Mouse (Mus musculus) embryonic facial prominence, embryonic 15.5 days (tissue): ENCODE data around the gene S1pr1. TPM values are rescaled to one million over a fixed set of nuclear protein-coding genes. Genes with fewer than 3 reads are reported as not detected.

Experiments
- ATAC-seq: fragments of 200-750 bp; cut with Nextera tagmentation; 2 replicates; pipeline ENCODE4 v1.8.0; 2017; ENCODE audit warnings: low read depth, moderate TSS enrichment; ENCODE audit not compliant: insufficient number of reproducible peaks, low FRiP score, low TSS enrichment
- H3K27ac ChIP-seq: fragments of 300-500 bp; sonication (generic); replicated peaks from 2 replicates; pipeline ENCODE4 v1.5.1; 2015; ENCODE audit warnings: mild to moderate bottlenecking, inconsistent platforms
- H3K27me3 ChIP-seq: fragments of 300-500 bp; sonication (generic); 2 replicates; pipeline ENCODE4 v1.6.1; 2015; ENCODE audit warnings: inconsistent platforms
- H3K36me3 ChIP-seq: fragments of 300-500 bp; sonication (generic); 2 replicates; pipeline ENCODE4 v1.6.1; 2015; ENCODE audit warnings: mild to moderate bottlenecking, inconsistent platforms
- H3K4me1 ChIP-seq: fragments of 300-500 bp; sonication (generic); 2 replicates; pipeline ENCODE4 v1.6.1; 2015; ENCODE audit warnings: inconsistent platforms
- H3K4me2 ChIP-seq: fragments of 300-500 bp; sonication (generic); replicated peaks from 2 replicates; pipeline ENCODE4 v1.6.1; 2015; ENCODE audit warnings: mild to moderate bottlenecking, inconsistent platforms
- H3K4me3 ChIP-seq: fragments of 300-500 bp; sonication (generic); replicated peaks from 2 replicates; pipeline ENCODE4 v1.5.1; 2015; ENCODE audit warnings: mild to moderate bottlenecking, inconsistent platforms
- H3K9ac ChIP-seq: fragments of 300-500 bp; sonication (generic); 2 replicates; pipeline ENCODE4 v1.6.1; 2015; ENCODE audit warnings: inconsistent platforms
- H3K9me3 ChIP-seq: fragments of 300-500 bp; sonication (generic); replicated peaks from 2 replicates; pipeline ENCODE4 v1.6.1; 2016; ENCODE audit warnings: inconsistent platforms
- WGBS: fragments of 180-500 bp; shearing (Covaris S2); methylation state at CpG from one replicate; pipeline ENCODE4 v1.1.7; 2015; 5-methylcytosine and 5-hydroxymethylcytosine counted together
- polyA plus RNA-seq: library from polyadenylated mRNA; unstranded; fragments of >200 nt; fragmentation: Nextera tagmentation; extraction: Ambion mirVana; gene quantifications from 2 replicates; pipeline ENCODE4 v1.2.1, GENCODE M21; 2015

S1pr1 gene
- polyA plus RNA-seq, 1 experiment from 2014 or later: 29.4 TPM

DNA sequence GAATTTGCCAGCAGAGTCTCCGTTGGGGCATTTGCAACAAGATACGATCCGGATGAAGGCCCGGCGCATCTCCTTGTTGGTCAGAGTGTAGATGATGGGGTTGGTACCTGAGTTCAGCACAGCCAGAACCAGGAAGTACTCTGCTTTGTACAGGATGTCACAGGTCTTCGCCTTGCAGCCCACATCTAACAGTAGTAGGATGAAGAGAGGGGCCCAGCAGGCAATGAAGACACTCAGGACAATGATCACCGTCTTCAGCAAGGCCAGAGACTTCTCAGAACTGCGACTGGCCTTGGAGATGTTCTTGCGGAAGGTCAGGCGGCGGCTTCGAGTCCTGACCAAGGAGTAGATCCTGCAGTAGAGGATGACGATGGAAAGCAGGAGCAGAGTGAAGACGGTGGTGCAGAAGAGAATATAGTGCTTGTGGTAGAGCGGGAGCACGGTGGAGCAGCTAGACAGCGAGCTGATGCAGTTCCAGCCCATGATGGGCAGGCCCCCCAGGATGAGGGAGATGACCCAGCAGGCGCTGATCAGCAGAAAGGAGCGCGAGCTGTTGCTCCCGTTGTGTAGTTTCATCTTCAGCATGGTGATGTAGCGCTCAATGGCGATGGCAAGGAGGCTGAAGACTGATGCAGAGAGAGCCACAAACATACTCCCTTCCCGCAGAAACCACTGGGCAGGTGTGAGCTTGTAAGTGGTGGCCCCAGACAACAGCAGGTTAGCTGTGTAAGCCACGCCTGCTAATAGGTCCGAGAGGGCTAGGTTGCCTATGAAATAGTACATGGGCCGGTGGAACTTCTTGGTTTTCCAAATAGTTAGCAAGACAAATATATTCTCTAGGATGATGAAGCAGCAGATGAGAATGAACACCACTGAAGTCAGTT, 2.7 kb downstream of the S1pr1 start:
- Histone ChIP-seq H3K4me3 (peak overlapping the region; percentile 62), H3K9me3 (no peaks in the 10 kb centered on the region), H3K27ac (no peak overlapping the region), H3K4me2 (peak overlapping the region; percentile 82), H3K9ac (no peak overlapping the region), H3K27me3 (no peaks in the 10 kb centered on the region), H3K36me3 (peaks cover 5% of the 10 kb centered on the region; the same call in 1 of the 2 replicates), H3K4me1 (0 out of 2 replicates have a peak, but pooled peaks cover 9% of the 10 kb centered on the region)
- 90% methylated on average over 27 of the region's 27 CpGs for WGBS
- no peak for ATAC-seq

DNA sequence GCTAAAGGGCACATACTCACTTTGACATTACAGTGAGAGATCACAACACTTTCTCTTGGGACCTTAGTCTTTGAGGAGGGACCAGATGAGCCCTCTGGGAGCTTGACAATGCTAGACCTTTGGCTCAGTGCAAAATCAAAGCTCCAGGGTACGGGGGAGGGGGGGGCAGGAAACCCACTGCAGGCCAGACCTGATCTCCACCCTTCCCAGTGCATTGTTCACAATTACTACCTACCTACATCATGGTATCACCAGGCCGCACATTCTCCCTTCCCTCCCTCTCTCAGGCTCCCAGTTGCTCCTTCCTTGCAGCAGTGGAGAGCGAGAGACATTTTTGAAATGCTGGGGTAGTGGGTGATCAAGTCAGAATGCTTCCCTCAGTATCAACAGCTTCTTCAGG, 3.5 kb downstream of the S1pr1 start:
- H3K4me2 ChIP-seq: peak overlapping the region; percentile 82; the same call in 1 of the 2 replicates
- 90% methylated on average over 3 of the region's 3 CpGs for WGBS
- H3K27me3 ChIP-seq: no peaks in the 10 kb centered on the region
- ATAC-seq: no peak
- H3K27ac ChIP-seq: no peak overlapping the region
- 0 out of 2 replicates have a peak, but pooled peaks cover 9% of the 10 kb centered on the region for H3K4me1 ChIP-seq
- H3K4me3 ChIP-seq: no peak overlapping the region
- H3K9ac ChIP-seq: no peak overlapping the region
- H3K9me3 ChIP-seq: no peaks in the 10 kb centered on the region
- H3K36me3 ChIP-seq: peaks cover 5% of the 10 kb centered on the region; the same call in 1 of the 2 replicates

- no peaks in the 10 kb centered on the region for H3K27me3 ChIP-seq
- no peak for ATAC-seq
- H3K27ac ChIP-seq: no peak overlapping the region
- no peaks in the 10 kb centered on the region for H3K9me3 ChIP-seq
- no peak overlapping the region for H3K4me2 ChIP-seq
- peaks cover 5% of the 10 kb centered on the region; the same call in 1 of the 2 replicates for H3K36me3 ChIP-seq
- H3K4me1 ChIP-seq: 0 out of 2 replicates have a peak, but pooled peaks cover 5% of the 10 kb centered on the region
- WGBS: 75% methylated on average over 2 of the region's 2 CpGs
- H3K9ac ChIP-seq: no peak overlapping the region
- H3K4me3 ChIP-seq: no peak overlapping the region
These were observed 4.8 kb downstream of the S1pr1 start for GRCm38 (mm10) chr3:115710051-115710450.

DNA sequence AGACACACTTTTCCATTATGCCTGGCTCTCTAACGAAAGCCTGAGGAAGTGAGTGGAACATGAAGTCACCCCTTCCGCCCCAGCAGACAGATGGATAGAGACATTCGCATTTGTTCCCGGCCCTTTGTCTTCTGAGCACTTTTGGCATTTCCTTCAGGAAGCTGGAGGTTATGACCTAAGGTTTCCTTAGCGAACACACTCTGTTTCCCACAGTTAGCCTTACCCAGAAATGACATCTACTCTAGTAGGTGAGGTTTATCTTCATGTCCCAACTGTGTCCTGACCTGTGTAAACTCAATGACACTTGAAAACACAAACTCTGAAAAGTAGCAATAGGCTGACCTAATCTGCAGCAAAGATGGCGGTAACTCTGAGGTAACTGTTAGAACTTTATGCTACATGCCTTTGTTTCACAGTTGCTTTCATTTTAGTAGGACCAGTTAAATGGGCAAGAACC, 5.7 kb downstream of the S1pr1 start:
- H3K4me1 ChIP-seq: 0 out of 2 replicates have a peak, but pooled peaks cover 5% of the 10 kb centered on the region
- no peak overlapping the region for H3K4me2 ChIP-seq
- 73% methylated on average over 6 of the region's 6 CpGs for WGBS
- no peak overlapping the region for H3K27ac ChIP-seq
- H3K9me3 ChIP-seq: no peaks in the 10 kb centered on the region
- peaks cover 5% of the 10 kb centered on the region; the same call in 1 of the 2 replicates for H3K36me3 ChIP-seq
- no peak for ATAC-seq
- H3K4me3 ChIP-seq: no peak overlapping the region
- no peak overlapping the region for H3K9ac ChIP-seq
- H3K27me3 ChIP-seq: no peaks in the 10 kb centered on the region

- H3K4me1 ChIP-seq: no peaks in the 10 kb centered on the region
- WGBS: 95% methylated on average over 2 of the region's 2 CpGs
- H3K9me3 ChIP-seq: no peaks in the 10 kb centered on the region
- H3K4me2 ChIP-seq: no peak overlapping the region
- no peak overlapping the region for H3K9ac ChIP-seq
- no peak for ATAC-seq
- no peaks in the 10 kb centered on the region for H3K27me3 ChIP-seq
- no peak overlapping the region for H3K4me3 ChIP-seq
- no peak overlapping the region for H3K27ac ChIP-seq
- H3K36me3 ChIP-seq: no peaks in the 10 kb centered on the region
These were observed 8.1 kb downstream of the S1pr1 start for GRCm38 (mm10) chr3:115706736-115707135.

GRCm38 (mm10) chr3:115704254-115704908, 10.5 kb downstream of the S1pr1 start:
- 82% methylated on average over 9 of the region's 9 CpGs for WGBS
- no peaks in the 10 kb centered on the region for H3K36me3 ChIP-seq
- no peaks in the 10 kb centered on the region for H3K4me1 ChIP-seq
- H3K9ac ChIP-seq: no peak overlapping the region
- no peak for ATAC-seq
- H3K4me3 ChIP-seq: no peak overlapping the region
- H3K9me3 ChIP-seq: no peaks in the 10 kb centered on the region
- H3K4me2 ChIP-seq: no peak overlapping the region
- H3K27me3 ChIP-seq: no peaks in the 10 kb centered on the region
- no peak overlapping the region for H3K27ac ChIP-seq

- Histone ChIP-seq H3K36me3 (no peaks in the 10 kb centered on the region), H3K27me3 (no peaks in the 10 kb centered on the region), H3K4me2 (no peak overlapping the region), H3K9me3 (no peaks in the 10 kb centered on the region), H3K4me1 (no peaks in the 10 kb centered on the region), H3K27ac (no peak overlapping the region), H3K9ac (no peak overlapping the region), H3K4me3 (no peak overlapping the region)
- ATAC-seq: no peak
- WGBS: 92% methylated on average over 8 of the region's 8 CpGs
These were observed 11.2 kb downstream of the S1pr1 start for GRCm38 (mm10) chr3:115703720-115704119.

DNA sequence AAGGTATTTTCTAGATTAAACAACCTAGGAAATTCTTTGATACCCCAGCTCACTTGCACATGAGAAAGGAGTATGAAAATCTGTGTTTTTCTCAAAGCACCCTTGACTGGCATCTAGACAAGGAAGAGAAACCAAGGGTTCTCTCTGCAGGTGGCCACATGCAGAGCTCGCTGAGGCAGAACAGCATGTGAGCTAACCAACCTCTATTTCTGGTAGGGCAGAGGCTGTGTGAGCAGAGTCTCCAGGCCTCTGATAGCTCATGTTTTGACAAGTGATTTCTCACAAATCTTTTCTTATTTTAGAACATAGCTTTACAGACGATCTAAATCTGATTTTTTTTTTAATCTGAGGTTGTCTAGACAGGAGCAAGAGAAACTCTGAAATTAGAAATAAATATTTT, 12.8 kb downstream of the S1pr1 start:
- H3K4me1 ChIP-seq: no peaks in the 10 kb centered on the region
- no peak overlapping the region for H3K9ac ChIP-seq
- no peaks in the 10 kb centered on the region for H3K36me3 ChIP-seq
- H3K4me3 ChIP-seq: no peak overlapping the region
- no peak overlapping the region for H3K4me2 ChIP-seq
- no peaks in the 10 kb centered on the region for H3K9me3 ChIP-seq
- no peaks in the 10 kb centered on the region for H3K27me3 ChIP-seq
- WGBS: 50% methylated on average over 2 of the region's 2 CpGs
- no peak for ATAC-seq
- no peak overlapping the region for H3K27ac ChIP-seq

- Histone ChIP-seq H3K4me3 (no peak overlapping the region), H3K27ac (no peak overlapping the region), H3K4me1 (no peaks in the 10 kb centered on the region), H3K27me3 (no peaks in the 10 kb centered on the region), H3K9ac (no peak overlapping the region), H3K4me2 (no peak overlapping the region), H3K36me3 (no peaks in the 10 kb centered on the region), H3K9me3 (no peaks in the 10 kb centered on the region)
- WGBS: 74% methylated on average over 8 of the region's 8 CpGs
- peak; percentile 54; the same call in 1 of the 2 replicates for ATAC-seq
These were observed 19.5 kb downstream of the S1pr1 start for GRCm38 (mm10) chr3:115695194-115695891.

DNA sequence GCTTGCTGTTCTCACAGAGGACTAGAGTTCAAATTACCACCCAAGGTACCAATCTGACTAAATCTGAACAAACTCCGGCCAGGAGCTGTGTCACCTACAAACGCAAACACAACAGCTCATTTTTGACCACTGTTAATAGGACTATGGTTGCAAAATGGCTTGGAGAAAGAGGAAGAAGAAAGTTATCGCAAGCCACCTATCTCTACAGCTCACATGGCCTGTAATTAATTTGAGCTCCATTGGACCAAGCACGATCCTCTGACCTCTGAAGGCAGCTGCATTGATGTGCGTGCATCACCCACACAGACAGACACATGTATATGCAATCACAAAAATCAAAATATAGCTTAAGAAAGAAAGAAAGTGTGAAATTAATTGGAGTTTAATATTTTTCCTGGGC, 20.7 kb downstream of the S1pr1 start:
- no peaks in the 10 kb centered on the region for H3K4me1 ChIP-seq
- H3K27me3 ChIP-seq: no peaks in the 10 kb centered on the region
- no peak overlapping the region for H3K27ac ChIP-seq
- no peak for ATAC-seq
- no peak overlapping the region for H3K4me3 ChIP-seq
- no peak overlapping the region for H3K9ac ChIP-seq
- no peaks in the 10 kb centered on the region for H3K9me3 ChIP-seq
- H3K4me2 ChIP-seq: no peak overlapping the region
- WGBS: 85% methylated on average over 5 of the region's 5 CpGs
- no peaks in the 10 kb centered on the region for H3K36me3 ChIP-seq

DNA sequence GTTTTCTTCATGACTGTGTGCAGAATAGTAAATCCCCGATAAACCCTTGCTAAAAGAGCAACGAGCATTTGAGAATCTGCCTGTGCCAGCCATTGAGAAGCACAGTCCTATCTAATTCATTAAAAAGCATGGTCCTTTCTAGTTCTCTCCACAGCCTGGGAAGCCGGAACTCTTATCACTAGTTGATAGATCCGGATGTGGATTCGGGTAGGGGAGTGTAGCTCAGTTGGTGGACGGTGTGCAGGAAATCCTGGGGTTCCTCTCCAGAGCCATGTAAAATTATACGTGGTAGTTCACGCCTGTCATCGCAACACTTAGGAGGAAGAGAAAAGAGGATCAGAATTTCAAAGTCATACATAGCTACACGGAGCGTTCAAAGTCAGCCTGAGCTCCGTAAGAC, 21.5 kb downstream of the S1pr1 start:
- Histone ChIP-seq H3K9ac (no peak overlapping the region), H3K9me3 (no peaks in the 10 kb centered on the region), H3K4me3 (no peak overlapping the region), H3K4me2 (no peak overlapping the region), H3K27me3 (no peaks in the 10 kb centered on the region), H3K4me1 (no peaks in the 10 kb centered on the region), H3K27ac (no peak overlapping the region), H3K36me3 (no peaks in the 10 kb centered on the region)
- ATAC-seq: no peak
- 77% methylated on average over 12 of the region's 12 CpGs for WGBS
